Mouse (Mus musculus) G1E (cell line): ENCODE results near the gene Axin1.

Source experiments
- CTCF ChIP-seq: IDR thresholded peaks from 2 replicates; pipeline ENCODE4 v1.5.1; 2012; ENCODE audit warnings: low read depth, low read length, inconsistent platforms, mixed read lengths
- GATA1 ChIP-seq: IDR thresholded peaks from 2 replicates; pipeline ENCODE4 v1.6.1; 2012; ENCODE audit warnings: borderline replicate concordance, low read length, inconsistent platforms, mixed read lengths
- GATA2 ChIP-seq: IDR thresholded peaks from 2 replicates; pipeline ENCODE4 v1.6.1; 2012; ENCODE audit warnings: low read depth, low read length, inconsistent platforms, borderline replicate concordance
- TAL1 ChIP-seq: conservative IDR thresholded peaks from 2 replicates; pipeline ENCODE4 v1.6.1; 2012; ENCODE audit warnings: low read depth, low read length, inconsistent platforms, mixed read lengths

DNA sequence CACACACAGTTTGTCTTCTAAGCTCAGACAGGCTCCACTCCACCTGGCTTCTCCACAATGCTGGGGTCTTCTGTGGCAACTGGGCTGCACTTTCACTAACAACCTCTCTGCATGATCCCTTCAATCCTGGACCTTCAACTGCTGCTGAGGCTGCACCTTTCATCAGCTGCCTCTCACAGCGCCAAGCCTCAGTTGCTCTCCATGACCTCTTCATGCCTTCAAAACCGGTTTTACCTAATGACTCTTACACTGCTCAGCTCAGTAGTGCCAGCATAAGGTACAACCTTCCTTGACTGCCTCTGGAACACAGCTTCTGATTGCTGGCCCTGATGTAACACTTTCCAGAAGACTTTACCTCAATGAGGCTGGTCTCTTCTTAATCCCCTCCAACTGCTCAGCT, 83.0 kb downstream of the Axin1 start:
- no peak for TF ChIP-seq GATA1
- no peak for TF ChIP-seq CTCF
- TF ChIP-seq GATA2: no peak
- TF ChIP-seq TAL1: no peak
